Mouse (Mus musculus): ENCODE results near the gene Slc22a1. TPM values are rescaled to one million over a fixed set of nuclear protein-coding genes. Genes with fewer than 3 reads are reported as not detected.

The Slc22a1 gene
- total and polyA plus RNA-seq, 3 experiments: 0.64 to 1.1 (median 0.76) TPM

- in situ Hi-C loops (cut with MboI; ENCODE audit: low pct_ligation_motif_present, low pct_unique_long_range_greater_than_20kb, low sequenced_read_pairs): no loop called here
- no peak overlapping the region for H3K9ac ChIP-seq (ENCODE audit: insufficient read depth, low read depth)
- peaks cover 37% of the 10 kb centered on the region for H3K27me3 ChIP-seq (replicated peaks)
- TF ChIP-seq SMC3 (IDR thresholded peaks at IDR 0.05; ENCODE audit: low read depth, low read length) (no peak), ZKSCAN1 (IDR thresholded peaks at IDR 0.05; ENCODE audit: borderline replicate concordance, low read depth, low read length) (no peak), RAD21 (IDR thresholded peaks at IDR 0.05; ENCODE audit: low read depth, low read length) (no peak)
- H3K36me3 ChIP-seq (replicated peaks in 1 of 2; ENCODE audit: control insufficient read depth in 1 of 2, insufficient read depth in 1 of 2, low read length in 1 of 2): no peaks in the 10 kb centered on the region
- dilution Hi-C loops (cut with MboI; ENCODE audit: extremely low pct_ligation_motif_present, extremely low pct_unique_long_range_greater_than_20kb, low sequenced_read_pairs): no loop called here
- no peak overlapping the region for H3K27ac ChIP-seq (ENCODE audit: insufficient read depth, low read depth)
- peaks cover 6% of the 10 kb centered on the region for H3K9me3 ChIP-seq (replicated peaks; ENCODE audit: low read length)
- no peaks in the 10 kb centered on the region for H3K79me2 ChIP-seq (replicated peaks; ENCODE audit: control insufficient read depth, extremely low read depth, insufficient read depth, poor library complexity, severe bottlenecking)
- no peak overlapping the region for H3K4me3 ChIP-seq (replicated peaks in 1 of 3; ENCODE audit: low read depth in 2 of 3, low read length in 2 of 3, poor library complexity in 1 of 3)
- DNase-seq (ENCODE audit: extremely low read depth): no peak
- no peaks in the 10 kb centered on the region for H3K4me1 ChIP-seq (ENCODE audit: control insufficient read depth in 1 of 2, insufficient read depth in 2 of 2)
- no peak overlapping the region for H3K4me2 ChIP-seq (ENCODE audit: insufficient read depth, low read depth, poor library complexity, severe bottlenecking)
These were observed 40.8 kb downstream of the Slc22a1 start for GRCm38 (mm10) chr17:12634814-12635213.

GRCm38 (mm10) chr17:12631771-12632600 lies 43.6 kb downstream of the Slc22a1 start:
- no peak for TF ChIP-seq CHD2 (IDR thresholded peaks at IDR 0.05; ENCODE audit: low read length)
- TF ChIP-seq ZC3H11A (IDR thresholded peaks at IDR 0.05; ENCODE audit: low read depth, low read length): no peak
- TF ChIP-seq POLR2AphosphoS2 (IDR thresholded peaks at IDR 0.05; ENCODE audit: low read depth, low read length): no peak
- no peak for TF ChIP-seq ZMIZ1 (IDR thresholded peaks at IDR 0.05; ENCODE audit: low read depth, low read length)
- TF ChIP-seq HCFC1 (IDR thresholded peaks at IDR 0.05; ENCODE audit: low read depth, low read length): no peak
- no peak for TF ChIP-seq GABPA (IDR thresholded peaks at IDR 0.05; ENCODE audit: insufficient replicate concordance, low read depth, low read length)
- no peak for TF ChIP-seq ETS1 (conservative IDR thresholded peaks at IDR 0.05; ENCODE audit: low read depth, low read length)
- no peak for TF ChIP-seq UBTF (IDR thresholded peaks at IDR 0.05; ENCODE audit: low read depth, low read length)
- TF ChIP-seq ZNF384 (IDR thresholded peaks at IDR 0.05; ENCODE audit: low read depth, low read length): no peak
- no peak for TF ChIP-seq IRF4 (IDR thresholded peaks at IDR 0.05; ENCODE audit: low read depth, low read length)
- TF ChIP-seq ZKSCAN1 (IDR thresholded peaks at IDR 0.05; ENCODE audit: borderline replicate concordance, low read depth, low read length): no peak
- no peak for TF ChIP-seq MYC (IDR thresholded peaks at IDR 0.05; ENCODE audit: low read depth, low read length)
- no peak for TF ChIP-seq NELFE (IDR thresholded peaks at IDR 0.05; ENCODE audit: low read depth, low read length)
- TF ChIP-seq TCF12 (IDR thresholded peaks at IDR 0.05; ENCODE audit: low read depth, low read length): no peak
- no peak overlapping the region for H3K4me2 ChIP-seq (ENCODE audit: insufficient read depth, low read depth, poor library complexity, severe bottlenecking)
- peaks cover 36% of the 10 kb centered on the region for H3K27me3 ChIP-seq (replicated peaks)
- dilution Hi-C loops (cut with MboI; ENCODE audit: extremely low pct_ligation_motif_present, extremely low pct_unique_long_range_greater_than_20kb, low sequenced_read_pairs): no loop called here
- no peak for DNase-seq (ENCODE audit: extremely low read depth)
- no peaks in the 10 kb centered on the region for H3K79me2 ChIP-seq (replicated peaks; ENCODE audit: control insufficient read depth, extremely low read depth, insufficient read depth, poor library complexity, severe bottlenecking)
- no peaks in the 10 kb centered on the region for H3K9me3 ChIP-seq (replicated peaks; ENCODE audit: low read length)
- H3K36me3 ChIP-seq (replicated peaks in 1 of 2; ENCODE audit: control insufficient read depth in 1 of 2, insufficient read depth in 1 of 2, low read length in 1 of 2): no peaks in the 10 kb centered on the region
- no peak overlapping the region for H3K4me3 ChIP-seq (replicated peaks in 1 of 3; ENCODE audit: low read depth in 2 of 3, low read length in 2 of 3, poor library complexity in 1 of 3)
- in situ Hi-C loops (cut with MboI; ENCODE audit: low pct_ligation_motif_present, low pct_unique_long_range_greater_than_20kb, low sequenced_read_pairs): no loop called here
- H3K9ac ChIP-seq (ENCODE audit: insufficient read depth, low read depth): no peak overlapping the region
- no peaks in the 10 kb centered on the region for H3K4me1 ChIP-seq (ENCODE audit: control insufficient read depth in 1 of 2, insufficient read depth in 2 of 2)
- no peak overlapping the region for H3K27ac ChIP-seq (ENCODE audit: insufficient read depth, low read depth)

All from CH12.LX (cell line).